Mouse (Mus musculus) forebrain, embryonic 10.5 days (tissue): ENCODE data around the gene Cerk. TPM values are rescaled to one million over a fixed set of nuclear protein-coding genes. Genes with fewer than 3 reads are reported as not detected.

Experiments
- DNase-seq: peaks from one replicate; pipeline ENCODE4 v3.0.0-alpha.2; 2017; ENCODE audit warnings: low spot score; ENCODE audit errors: extremely low spot score
- H3K27ac ChIP-seq: fragments of 300-500 bp; sonication (generic); 2 replicates; pipeline ENCODE4 v1.5.1; 2016; ENCODE audit warnings: mild to moderate bottlenecking
- H3K27me3 ChIP-seq: fragments of 300-500 bp; sonication (generic); 2 replicates; pipeline ENCODE4 v1.6.1; 2016; ENCODE audit warnings: mild to moderate bottlenecking; ENCODE audit not compliant: poor library complexity, severe bottlenecking
- H3K36me3 ChIP-seq: fragments of 300-500 bp; sonication (generic); replicated peaks from 2 replicates; pipeline ENCODE4 v1.6.1; 2016; ENCODE audit warnings: mild to moderate bottlenecking, moderate library complexity
- H3K4me1 ChIP-seq: fragments of 300-500 bp; sonication (generic); 2 replicates; pipeline ENCODE4 v1.6.1; 2016
- H3K4me3 ChIP-seq: fragments of 300-500 bp; sonication (generic); 2 replicates; pipeline ENCODE4 v1.5.1; 2016; ENCODE audit warnings: mild to moderate bottlenecking, moderate library complexity
- H3K9me3 ChIP-seq: fragments of 300-500 bp; sonication (generic); 2 replicates; pipeline ENCODE4 v1.6.1; 2016; ENCODE audit warnings: mild to moderate bottlenecking, moderate library complexity
- WGBS: fragments of 180-500 bp; shearing (Covaris S2); methylation state at CpG from one replicate; pipeline ENCODE4 v1.1.7; 2016; 5-methylcytosine and 5-hydroxymethylcytosine counted together
- polyA plus RNA-seq: library from polyadenylated mRNA; unstranded; fragments of >200 nt; fragmentation: Nextera tagmentation; extraction: Ambion mirVana; gene quantifications from 2 replicates; pipeline ENCODE4 v1.2.1, GENCODE M21; 2016

Cerk gene
- polyA plus RNA-seq, 1 experiment from 2014 or later = 10.7 TPM

GRCm38 (mm10) chr15:86173136-86173985 is 12.6 kb downstream of the Cerk start:
- Histone ChIP-seq H3K9me3 (no peaks in the 10 kb centered on the region), H3K27me3 (no peaks in the 10 kb centered on the region), H3K4me1 (peaks cover 57% of the 10 kb centered on the region), H3K4me3 (no peak overlapping the region), H3K36me3 (no peaks in the 10 kb centered on the region), H3K27ac (peak overlapping the region; percentile 48; the same call in 1 of the 2 replicates)
- DNase-seq = no peak
- WGBS = 37% methylated on average over 16 of the region's 16 CpGs

- H3K36me3 ChIP-seq = no peaks in the 10 kb centered on the region
- WGBS = 89% methylated on average over 6 of the region's 6 CpGs
- H3K27ac ChIP-seq = no peak overlapping the region
- H3K4me1 ChIP-seq = peaks cover 64% of the 10 kb centered on the region
- no peaks in the 10 kb centered on the region for H3K27me3 ChIP-seq
- H3K9me3 ChIP-seq = no peaks in the 10 kb centered on the region
- no peak for DNase-seq
- H3K4me3 ChIP-seq = no peak overlapping the region
Measured at GRCm38 (mm10) chr15:86172526-86172925, 13.4 kb downstream of the Cerk start.

- Histone ChIP-seq H3K27ac (no peak overlapping the region), H3K9me3 (no peaks in the 10 kb centered on the region), H3K4me1 (peaks cover 64% of the 10 kb centered on the region), H3K36me3 (no peaks in the 10 kb centered on the region), H3K4me3 (no peak overlapping the region), H3K27me3 (no peaks in the 10 kb centered on the region)
- no peak for DNase-seq
- WGBS = 78% methylated on average over 3 of the region's 3 CpGs
Measured at GRCm38 (mm10) chr15:86172124-86172523, 13.8 kb downstream of the Cerk start.

GRCm38 (mm10) chr15:86171316-86171715 is 14.6 kb downstream of the Cerk start:
- no peak for DNase-seq
- H3K27ac ChIP-seq = no peak overlapping the region
- H3K27me3 ChIP-seq = no peaks in the 10 kb centered on the region
- no peaks in the 10 kb centered on the region for H3K9me3 ChIP-seq
- 78% methylated on average over 12 of the region's 12 CpGs for WGBS
- H3K36me3 ChIP-seq = no peaks in the 10 kb centered on the region
- H3K4me1 ChIP-seq = peaks cover 64% of the 10 kb centered on the region
- no peak overlapping the region for H3K4me3 ChIP-seq

- peaks cover 4% of the 10 kb centered on the region; the same call in 1 of the 2 replicates for H3K36me3 ChIP-seq
- no peak for DNase-seq
- no peaks in the 10 kb centered on the region for H3K9me3 ChIP-seq
- no peak overlapping the region for H3K27ac ChIP-seq
- H3K27me3 ChIP-seq = no peaks in the 10 kb centered on the region
- peaks cover 57% of the 10 kb centered on the region for H3K4me1 ChIP-seq
- H3K4me3 ChIP-seq = no peak overlapping the region
- 85% methylated on average over 4 of the region's 4 CpGs for WGBS
Measured at GRCm38 (mm10) chr15:86169817-86170110, 16.2 kb downstream of the Cerk start.

GRCm38 (mm10) chr15:86168941-86169816 is 16.8 kb downstream of the Cerk start:
- WGBS = 87% methylated on average over 12 of the region's 12 CpGs
- DNase-seq = no peak
- Histone ChIP-seq H3K9me3 (no peaks in the 10 kb centered on the region), H3K4me3 (no peak overlapping the region), H3K27me3 (no peaks in the 10 kb centered on the region), H3K4me1 (peaks cover 51% of the 10 kb centered on the region), H3K27ac (peak overlapping the region; percentile 60), H3K36me3 (peaks cover 7% of the 10 kb centered on the region; the same call in 1 of the 2 replicates)

GRCm38 (mm10) chr15:86168505-86168867 is 17.5 kb downstream of the Cerk start:
- Histone ChIP-seq H3K4me3 (no peak overlapping the region), H3K36me3 (peaks cover 10% of the 10 kb centered on the region; the same call in 1 of the 2 replicates), H3K27ac (peak overlapping the region; percentile 60), H3K27me3 (no peaks in the 10 kb centered on the region), H3K9me3 (no peaks in the 10 kb centered on the region), H3K4me1 (peaks cover 44% of the 10 kb centered on the region)
- 60% methylated on average over 7 of the region's 7 CpGs for WGBS
- no peak for DNase-seq

- no peaks in the 10 kb centered on the region for H3K27me3 ChIP-seq
- H3K4me3 ChIP-seq = no peak overlapping the region
- DNase-seq = no peak
- H3K36me3 ChIP-seq = peaks cover 14% of the 10 kb centered on the region; the same call in 1 of the 2 replicates
- no peaks in the 10 kb centered on the region for H3K9me3 ChIP-seq
- peaks cover 39% of the 10 kb centered on the region for H3K4me1 ChIP-seq
- 82% methylated on average over 10 of the region's 10 CpGs for WGBS
- H3K27ac ChIP-seq = peak overlapping the region; percentile 60
Measured at GRCm38 (mm10) chr15:86167787-86168504, 18.0 kb downstream of the Cerk start.

- H3K27ac ChIP-seq = no peak overlapping the region
- H3K4me3 ChIP-seq = no peak overlapping the region
- WGBS = 92% methylated on average over 7 of the region's 7 CpGs
- H3K27me3 ChIP-seq = no peaks in the 10 kb centered on the region
- H3K9me3 ChIP-seq = no peaks in the 10 kb centered on the region
- peaks cover 31% of the 10 kb centered on the region for H3K4me1 ChIP-seq
- H3K36me3 ChIP-seq = peaks cover 19% of the 10 kb centered on the region
- DNase-seq = no peak
Measured at GRCm38 (mm10) chr15:86167032-86167655, 18.8 kb downstream of the Cerk start.

GRCm38 (mm10) chr15:86165811-86166590 is 19.9 kb downstream of the Cerk start:
- 91% methylated on average over 24 of the region's 24 CpGs for WGBS
- no peaks in the 10 kb centered on the region for H3K27me3 ChIP-seq
- no peak overlapping the region for H3K4me3 ChIP-seq
- H3K9me3 ChIP-seq = peaks cover 3% of the 10 kb centered on the region; the same call in 1 of the 2 replicates
- H3K36me3 ChIP-seq = peaks cover 30% of the 10 kb centered on the region
- peaks cover 23% of the 10 kb centered on the region for H3K4me1 ChIP-seq
- H3K27ac ChIP-seq = no peak overlapping the region
- no peak for DNase-seq

- Histone ChIP-seq H3K27me3 (no peaks in the 10 kb centered on the region), H3K27ac (no peak overlapping the region), H3K4me1 (peaks cover 21% of the 10 kb centered on the region), H3K36me3 (peaks cover 30% of the 10 kb centered on the region), H3K4me3 (no peak overlapping the region), H3K9me3 (peaks cover 3% of the 10 kb centered on the region; the same call in 1 of the 2 replicates)
- no peak for DNase-seq
- 90% methylated on average over 21 of the region's 21 CpGs for WGBS
Measured at GRCm38 (mm10) chr15:86164718-86165345, 21.1 kb downstream of the Cerk start.
